Mouse (Mus musculus): ENCODE results near the gene Srsf3.

- TF ChIP-seq CTCF (IDR thresholded peaks at IDR 0.05; ENCODE audit: control insufficient read depth, insufficient read depth, low read length), result no peak
- TF ChIP-seq POLR2A (IDR thresholded peaks at IDR 0.05; ENCODE audit: borderline replicate concordance, control insufficient read depth, low read depth, low read length), result no peak
Measured at GRCm38 (mm10) chr17:29083586-29083985, 51.2 kb downstream of the Srsf3 start.

Measured in bone marrow, adult 2 months (tissue).